Mouse (Mus musculus): ENCODE data around the gene Wdr46.
A peak's percentile ranks its signal among the peaks of the same experiment; 100 is the strongest.

The Wdr46 gene

GRCm38 (mm10) chr17:33954646-33955554 is 14.4 kb downstream of the Wdr46 start:
- DNase-seq: peak; percentile 43

DNA sequence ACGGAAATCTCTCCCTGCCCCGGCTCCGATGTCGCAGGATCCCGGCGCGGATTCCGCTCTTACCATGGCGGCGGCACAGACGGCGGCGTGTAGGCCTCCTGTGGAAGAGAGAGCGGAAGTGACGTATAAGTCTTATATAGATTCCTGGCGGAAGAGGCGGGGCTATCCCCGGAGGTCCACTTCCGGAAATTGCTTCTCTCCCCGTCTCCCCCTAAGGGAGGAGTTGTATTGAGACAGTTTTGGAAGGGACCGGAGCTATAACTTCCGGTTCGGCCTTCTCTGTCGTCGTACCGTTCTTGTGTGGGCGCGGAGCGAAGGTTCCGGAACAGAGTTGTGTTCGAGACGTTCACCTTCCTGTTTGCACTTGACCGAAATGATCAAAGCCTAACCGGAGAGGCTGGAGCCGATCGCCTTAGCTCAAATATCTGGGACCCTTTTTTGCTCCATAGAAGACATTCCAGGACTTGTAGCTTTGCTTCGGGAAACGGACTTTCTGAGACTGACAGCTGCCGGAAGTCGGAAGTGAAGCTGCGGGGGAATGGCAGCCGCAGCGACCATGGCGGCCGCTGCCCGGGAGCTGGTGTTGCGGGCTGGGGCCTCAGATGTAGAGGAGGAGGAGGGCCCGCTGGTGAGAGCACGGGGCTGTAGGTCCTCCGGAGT is 15.2 kb downstream of the Wdr46 start, which contains the start of the genes Vps52 and Rps18:
Gene Vps52 (plus strand): TSS at position 258 of the 660 bp plus-strand sequence.
Gene Rps18 (minus strand): TSS at position 447 of the 660 bp plus-strand sequence.
- peak; percentile 97 for DNase-seq

GRCm38 (mm10) chr17:33956336-33956735 is 15.9 kb downstream of the Wdr46 start:
- DNase-seq: no peak

DNA sequence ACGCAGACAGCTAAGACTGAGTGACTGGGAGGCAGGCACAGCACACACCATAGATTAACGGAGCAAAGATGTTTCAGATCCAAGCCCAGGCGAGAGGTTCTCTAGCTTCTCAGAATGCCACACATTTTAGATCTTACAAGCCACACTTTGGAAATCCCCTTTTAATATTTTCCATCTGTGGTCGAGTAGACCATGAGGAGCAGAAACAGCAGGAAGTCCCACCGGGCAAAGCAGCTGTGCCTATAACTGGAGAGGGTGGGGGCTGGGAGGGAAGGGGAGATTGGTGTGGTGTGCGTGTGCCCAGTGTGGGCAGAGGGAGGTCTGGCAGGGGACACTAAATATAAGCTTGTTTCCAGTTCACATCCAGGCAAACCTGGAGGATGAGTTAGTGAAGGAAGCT is 17.0 kb downstream of the Wdr46 start:
- DNase-seq: no peak

GRCm38 (mm10) chr17:33958451-33958850 is 18.0 kb downstream of the Wdr46 start:
- no peak for DNase-seq

- no peak for DNase-seq
Measured at GRCm38 (mm10) chr17:33959135-33959534, 18.7 kb downstream of the Wdr46 start.

- no peak for DNase-seq
Measured at GRCm38 (mm10) chr17:33959948-33960347, 19.5 kb downstream of the Wdr46 start.

GRCm38 (mm10) chr17:33962876-33963275 is 22.4 kb downstream of the Wdr46 start:
- DNase-seq: no peak

- no peak for DNase-seq
Measured at GRCm38 (mm10) chr17:33965082-33965845, 24.8 kb downstream of the Wdr46 start.

DNA sequence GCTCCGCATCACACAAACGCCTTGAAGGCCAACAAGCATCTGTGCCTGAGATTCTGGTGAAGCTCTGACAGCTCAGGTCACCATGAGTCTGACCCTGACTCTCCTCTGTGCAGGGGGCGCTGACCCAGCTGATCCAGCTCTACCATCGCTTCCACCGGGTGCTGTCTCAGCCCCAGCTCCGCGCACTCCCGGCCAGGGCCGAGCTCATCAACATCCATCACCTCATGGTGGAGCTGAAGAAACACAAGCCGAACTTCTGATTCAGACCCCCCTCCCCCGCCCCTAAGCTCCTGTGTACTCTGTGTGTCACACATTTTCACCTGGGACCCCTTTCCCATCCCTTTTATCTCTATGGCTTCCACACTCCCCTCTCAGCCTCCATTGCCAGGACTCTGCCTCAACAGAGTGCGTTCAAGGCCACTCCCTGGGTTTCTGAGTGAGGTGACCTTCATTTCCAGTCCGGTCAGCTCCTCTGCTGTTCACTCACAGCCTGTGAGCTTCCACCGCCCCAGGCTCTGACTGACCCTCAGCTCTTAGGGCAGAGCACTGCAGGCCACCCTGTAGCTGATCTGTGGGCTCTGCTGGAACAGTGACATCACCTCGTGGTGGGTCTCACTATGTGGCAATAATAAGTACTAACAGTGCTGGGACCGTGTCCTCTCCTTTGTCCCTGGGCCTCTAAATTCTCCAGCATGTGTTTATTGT is 25.5 kb downstream of the Wdr46 start:
- no peak for DNase-seq

DNA sequence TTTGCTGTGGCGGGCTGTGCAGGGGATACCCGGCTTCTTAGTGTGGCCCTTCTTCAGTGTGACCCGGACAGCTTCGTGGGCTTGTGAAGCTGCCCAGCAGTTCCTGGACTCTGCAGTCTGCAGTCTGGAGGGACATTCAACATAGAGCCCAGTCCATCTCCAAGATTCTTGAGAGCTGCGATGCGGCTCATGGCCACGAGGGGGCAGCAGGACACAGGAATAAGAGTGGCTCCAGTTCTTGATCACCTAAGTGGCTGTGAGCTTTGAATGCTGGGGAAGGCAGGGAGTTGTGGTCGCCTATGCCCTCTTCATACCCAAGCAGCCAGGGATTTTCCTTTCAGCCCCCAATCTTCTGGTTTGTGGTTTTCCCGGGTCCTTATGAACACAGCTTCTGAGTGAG is 28.0 kb downstream of the Wdr46 start:
- DNase-seq: peak; percentile 80

DNA sequence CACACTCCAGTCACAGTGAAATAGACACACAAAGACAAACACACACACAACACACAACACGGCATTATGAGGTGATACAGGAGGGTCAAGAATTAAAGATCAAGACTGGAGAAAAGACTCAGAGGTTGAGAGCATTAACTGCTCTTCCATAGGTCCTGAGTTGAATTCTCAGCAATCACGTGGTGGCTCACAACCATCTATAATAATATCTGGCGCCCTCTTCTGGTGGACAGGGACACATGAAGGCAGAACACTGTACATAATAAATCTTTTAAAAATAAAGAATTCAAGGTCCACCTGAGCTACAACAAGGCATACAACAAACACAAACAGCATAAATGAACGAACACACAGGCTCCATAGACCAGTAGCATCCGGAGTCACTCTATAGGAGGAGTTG is 28.5 kb downstream of the Wdr46 start:
- DNase-seq: peak; percentile 63

DNA sequence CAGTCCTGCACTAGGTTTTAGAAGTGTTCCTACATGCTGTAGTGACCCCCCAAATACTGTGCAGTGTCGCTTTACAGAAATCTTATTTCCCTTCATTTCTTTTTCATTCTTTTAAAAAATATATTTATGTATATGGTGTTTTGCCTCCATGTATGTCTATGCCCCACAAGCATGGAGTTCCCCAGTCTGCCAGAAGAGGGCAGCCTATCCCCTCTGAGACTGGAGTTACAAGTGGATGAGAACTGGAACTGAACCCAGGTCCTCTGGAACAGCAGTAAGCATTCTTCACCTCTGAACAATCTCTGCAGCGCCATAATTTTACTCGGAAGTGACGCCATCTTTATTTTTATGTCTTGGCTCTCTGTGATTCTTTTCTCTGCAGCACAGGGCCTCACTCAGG is 28.9 kb downstream of the Wdr46 start:
- no peak for DNase-seq

DNA sequence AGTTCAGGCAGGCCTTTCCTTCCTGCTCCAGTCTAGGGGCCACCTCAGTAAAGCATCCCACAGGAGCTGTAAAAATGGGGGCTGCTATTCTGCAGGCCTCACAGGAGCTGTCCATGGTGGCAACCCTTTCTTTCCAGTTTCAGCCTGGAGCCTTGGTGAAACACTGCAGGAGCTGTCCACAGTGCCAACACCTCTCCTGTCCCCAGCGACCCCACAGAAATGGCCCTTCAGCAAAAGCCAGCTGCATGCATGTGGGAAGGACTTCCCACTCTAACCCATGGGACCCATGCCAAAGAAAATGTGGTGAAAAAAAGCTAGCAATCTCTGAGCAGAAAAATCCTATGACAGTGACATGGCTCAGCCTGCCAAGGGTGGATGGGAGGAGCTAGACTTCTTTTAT is 32.2 kb downstream of the Wdr46 start:
- DNase-seq: peak; percentile 72

DNA sequence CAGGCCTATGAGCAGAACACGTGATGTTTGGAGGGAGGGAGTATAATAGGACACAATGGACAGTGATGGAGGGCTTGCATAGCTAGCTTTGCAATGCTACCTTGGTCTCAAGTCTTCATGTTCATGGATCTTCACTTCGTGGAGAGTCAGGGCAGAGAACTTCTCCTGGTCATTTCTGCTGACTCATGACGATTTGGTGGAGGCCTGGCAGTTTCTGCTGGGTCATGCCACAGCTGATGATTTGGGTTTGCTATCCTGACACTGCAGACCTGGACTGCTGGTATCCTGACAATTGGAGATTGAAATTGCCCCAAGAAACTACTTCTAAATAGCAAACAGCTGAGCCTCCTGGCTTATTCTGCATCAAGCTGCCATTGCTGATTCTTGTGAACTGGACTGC is 33.1 kb downstream of the Wdr46 start:
- no peak for DNase-seq

DNA sequence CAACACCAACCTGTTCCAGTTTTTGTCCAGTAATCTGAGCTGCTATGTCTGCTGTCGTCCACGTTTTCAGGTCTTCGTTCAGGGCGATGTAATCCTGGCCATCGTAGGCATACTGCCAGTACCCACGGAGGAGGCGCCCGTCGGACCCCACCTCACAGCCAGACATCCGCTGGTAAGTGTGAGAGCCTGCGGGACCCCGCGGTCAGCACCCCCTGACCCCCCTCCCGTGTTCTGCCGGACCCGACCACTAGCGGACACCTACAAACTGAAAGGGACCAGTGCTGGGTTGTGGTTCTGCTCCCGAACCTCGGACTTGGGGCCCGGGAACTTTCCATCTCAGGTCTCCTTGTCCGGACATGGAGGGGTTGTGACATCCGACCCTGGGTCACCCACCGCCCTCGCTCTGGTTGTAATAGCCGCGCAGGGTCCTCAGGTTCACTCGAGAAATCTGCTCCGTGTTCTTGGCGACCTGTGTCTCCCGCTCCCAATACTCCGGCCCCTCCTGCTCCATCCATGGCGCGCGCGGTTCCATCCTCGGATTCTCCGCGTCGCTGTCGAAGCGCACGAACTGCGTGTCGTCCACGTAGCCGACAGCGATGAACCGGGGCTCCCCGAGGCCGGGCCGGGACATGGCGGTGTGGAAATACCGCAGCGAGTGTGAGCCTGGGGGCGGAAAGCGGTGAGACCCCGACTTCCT is 37.5 kb downstream of the Wdr46 start:
- DNase-seq: no peak

DNA sequence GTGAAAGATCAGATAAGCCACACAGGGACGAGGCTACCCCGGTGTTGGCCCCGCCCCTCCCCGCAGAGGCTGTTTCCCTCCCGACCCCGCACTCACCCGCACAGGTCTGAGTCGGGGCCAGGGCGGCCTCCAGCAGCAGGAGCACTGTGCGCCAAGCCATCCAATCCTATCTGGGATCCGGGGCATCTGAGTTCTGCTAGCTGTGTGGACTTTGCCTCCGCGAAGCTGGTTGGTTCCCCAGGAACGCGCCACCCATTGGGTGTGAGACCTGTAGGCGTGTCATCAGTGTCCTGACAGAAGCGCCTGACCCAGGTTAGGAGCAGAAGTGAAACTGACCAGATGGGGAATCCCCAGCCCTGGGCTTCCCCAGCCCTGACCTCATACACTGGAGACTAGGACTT is 38.2 kb downstream of the Wdr46 start:
- DNase-seq: peak; percentile 65

DNA sequence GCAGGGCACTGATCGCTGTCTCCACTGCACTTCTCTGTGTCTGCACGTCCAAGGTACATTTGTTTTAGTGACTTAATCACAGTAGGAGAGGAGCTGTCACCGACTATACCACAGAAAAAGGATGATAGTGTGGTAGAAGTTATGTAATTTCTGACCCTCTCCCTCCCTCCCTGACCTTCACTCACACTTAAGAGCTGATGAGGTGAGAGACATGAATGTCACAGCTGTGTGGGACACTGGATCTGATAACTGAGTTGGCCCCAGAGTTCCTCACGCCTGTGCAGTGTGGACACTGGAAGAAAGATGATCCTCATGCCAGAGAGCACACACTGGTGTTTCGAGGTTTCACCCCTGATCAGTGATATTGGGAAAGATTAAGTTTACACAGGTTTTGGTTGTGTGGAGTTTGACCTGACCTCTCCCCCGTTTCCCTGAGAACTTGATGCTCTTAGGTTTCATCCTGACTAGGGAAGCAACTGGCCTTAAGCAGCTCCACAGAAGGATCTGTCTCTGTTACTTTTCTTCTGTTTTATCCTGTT is 39.1 kb downstream of the Wdr46 start:
- no peak for DNase-seq

- no peak for DNase-seq
Measured at GRCm38 (mm10) chr17:33980181-33981035, 39.9 kb downstream of the Wdr46 start.

GRCm38 (mm10) chr17:33981192-33981909 is 40.9 kb downstream of the Wdr46 start:
- DNase-seq: peak; percentile 95
